Mouse (Mus musculus): ENCODE results near the gene Mrps14. TPM values are rescaled to one million over a fixed set of nuclear protein-coding genes. Genes with fewer than 3 reads are reported as not detected.

Mrps14 gene
- polyA plus RNA-seq, 2 experiments = 34.6 to 211 TPM

DNA sequence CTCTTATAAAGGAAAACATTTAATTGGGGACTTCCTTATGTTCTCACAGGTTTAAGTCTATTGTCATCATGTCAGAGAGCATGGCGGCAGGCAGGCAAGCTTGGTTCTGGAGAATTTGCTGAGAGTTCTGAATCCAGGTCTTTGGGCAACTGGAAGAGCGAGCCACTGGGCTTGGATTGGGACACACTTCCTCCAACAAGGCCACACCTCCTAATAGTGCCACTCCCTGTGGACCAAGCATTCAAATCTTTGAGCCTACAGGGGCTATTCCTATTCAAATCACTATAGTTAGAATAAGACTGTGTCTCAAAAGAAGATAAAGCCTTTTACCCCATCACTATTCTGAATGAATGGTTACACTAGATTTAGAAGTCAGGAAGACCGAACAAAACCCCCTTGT is 22.9 kb downstream of the Mrps14 start:
- Histone ChIP-seq H3K9me3 (ENCODE audit: control insufficient read depth, low read length) (no peaks in the 10 kb centered on the region), H3K36me3 (replicated peaks; ENCODE audit: control insufficient read depth, insufficient read depth, low read depth) (no peaks in the 10 kb centered on the region), H3K27me3 (ENCODE audit: control insufficient read depth, insufficient read depth, low read length) (no peaks in the 10 kb centered on the region), H3K4me3 (ENCODE audit: insufficient read depth in 1 of 2, low read depth in 2 of 2, low read length in 2 of 2) (no peak overlapping the region), H3K27ac (no peak overlapping the region), H3K9ac (replicated peaks) (no peak overlapping the region), H3K4me2 (ENCODE audit: low read depth) (no peak overlapping the region), H3K4me1 (replicated peaks; ENCODE audit: control insufficient read depth in 2 of 2, insufficient read depth in 2 of 2, low read length in 1 of 2) (peaks cover 0 to 2% of the 10 kb centered on the region in 2 experiments; a peak in 2 of 4 replicates)
- no peak for ATAC-seq (ENCODE audit: insufficient read depth)
- no peak for TF ChIP-seq CTCF (IDR thresholded peaks at IDR 0.05; ENCODE audit: low read depth)
- TF ChIP-seq EP300 (IDR thresholded peaks at IDR 0.05; ENCODE audit: low read depth) = no peak
- 75% methylated on average over 3 of the region's 3 CpGs for WGBS (ENCODE audit: insufficient replicate concordance)
- DNase-seq (ENCODE audit: low read depth in 3 of 3, low spot score in 3 of 3) = no peak

DNA sequence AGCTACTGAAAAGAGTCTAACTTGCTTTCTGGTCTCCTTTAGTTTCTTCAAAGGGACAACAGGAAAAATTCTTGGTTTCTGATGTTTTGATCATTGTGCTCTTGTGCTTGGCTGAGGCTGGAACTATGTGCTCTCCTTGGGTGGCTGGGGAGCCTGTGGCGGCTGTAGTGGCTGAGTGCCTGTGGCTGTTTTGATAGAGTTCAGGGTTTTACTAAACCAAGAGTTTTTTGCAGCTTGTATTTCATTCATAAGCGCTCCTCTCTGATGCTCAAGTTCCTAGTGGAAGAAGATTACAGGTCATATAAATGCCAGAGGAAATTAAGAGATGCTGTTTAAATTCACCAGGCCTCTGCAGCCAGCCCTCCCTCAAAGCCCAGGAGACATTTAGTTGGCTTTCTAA is 29.1 kb downstream of the Mrps14 start:
- WGBS (ENCODE audit: insufficient replicate concordance) = 77% methylated on average over 2 of the region's 2 CpGs
- H3K36me3 ChIP-seq (replicated peaks; ENCODE audit: control insufficient read depth, insufficient read depth, low read depth) = no peaks in the 10 kb centered on the region
- ATAC-seq (ENCODE audit: insufficient read depth) = no peak

GRCm38 (mm10) chr1:160227196-160227595 is 32.2 kb downstream of the Mrps14 start:
- Histone ChIP-seq H3K4me1 (replicated peaks; ENCODE audit: control insufficient read depth in 2 of 2, insufficient read depth in 2 of 2, low read length in 1 of 2) (peaks cover 2% of the 10 kb centered on the region in 2 experiments; a peak in 1 of 4 replicates), H3K4me2 (ENCODE audit: low read depth) (no peak overlapping the region), H3K27ac (no peak overlapping the region), H3K9me3 (ENCODE audit: control insufficient read depth, low read length) (no peaks in the 10 kb centered on the region), H3K9ac (replicated peaks) (no peak overlapping the region), H3K4me3 (ENCODE audit: insufficient read depth in 1 of 2, low read depth in 2 of 2, low read length in 2 of 2) (no peak overlapping the region), H3K27me3 (ENCODE audit: control insufficient read depth, insufficient read depth, low read length) (no peaks in the 10 kb centered on the region), H3K36me3 (replicated peaks; ENCODE audit: control insufficient read depth, insufficient read depth, low read depth) (no peaks in the 10 kb centered on the region)
- WGBS (ENCODE audit: insufficient replicate concordance) = 50% methylated on average over 4 of the region's 4 CpGs
- DNase-seq (ENCODE audit: low read depth in 3 of 3, low spot score in 3 of 3) (no peak), ATAC-seq (ENCODE audit: insufficient read depth) (no peak)
- TF ChIP-seq EP300 (IDR thresholded peaks at IDR 0.05; ENCODE audit: low read depth) (no peak), CTCF (IDR thresholded peaks at IDR 0.05; ENCODE audit: low read depth) (no peak)

More for the DNA sequence above, 29.1 kb downstream of the Mrps14 start:
- Histone ChIP-seq H3K4me1 (replicated peaks; ENCODE audit: control insufficient read depth in 2 of 2, insufficient read depth in 2 of 2, low read length in 1 of 2) (peaks cover 2% of the 10 kb centered on the region in 2 experiments; a peak in 1 of 4 replicates), H3K9me3 (ENCODE audit: control insufficient read depth, low read length) (no peaks in the 10 kb centered on the region), H3K4me3 (ENCODE audit: insufficient read depth in 1 of 2, low read depth in 2 of 2, low read length in 2 of 2) (no peak overlapping the region), H3K4me2 (ENCODE audit: low read depth) (no peak overlapping the region), H3K27me3 (ENCODE audit: control insufficient read depth, insufficient read depth, low read length) (no peaks in the 10 kb centered on the region), H3K27ac (no peak overlapping the region), H3K9ac (replicated peaks) (no peak overlapping the region)
- DNase-seq (ENCODE audit: low read depth in 3 of 3, low spot score in 3 of 3) = no peak
- no peak for TF ChIP-seq CTCF (IDR thresholded peaks at IDR 0.05; ENCODE audit: low read depth)
- no peak for TF ChIP-seq EP300 (IDR thresholded peaks at IDR 0.05; ENCODE audit: low read depth)

GRCm38 (mm10) chr1:160227850-160228249 is 32.8 kb downstream of the Mrps14 start:
- Histone ChIP-seq H3K9ac (replicated peaks) (no peak overlapping the region), H3K36me3 (replicated peaks; ENCODE audit: control insufficient read depth, insufficient read depth, low read depth) (no peaks in the 10 kb centered on the region), H3K4me1 (replicated peaks; ENCODE audit: control insufficient read depth in 2 of 2, insufficient read depth in 2 of 2, low read length in 1 of 2) (peaks cover 2% of the 10 kb centered on the region in 2 experiments; a peak in 1 of 4 replicates), H3K27ac (no peak overlapping the region), H3K4me3 (ENCODE audit: insufficient read depth in 1 of 2, low read depth in 2 of 2, low read length in 2 of 2) (no peak overlapping the region), H3K4me2 (ENCODE audit: low read depth) (no peak overlapping the region), H3K27me3 (ENCODE audit: control insufficient read depth, insufficient read depth, low read length) (no peaks in the 10 kb centered on the region), H3K9me3 (ENCODE audit: control insufficient read depth, low read length) (no peaks in the 10 kb centered on the region)
- no peak for ATAC-seq (ENCODE audit: insufficient read depth)
- TF ChIP-seq CTCF (IDR thresholded peaks at IDR 0.05; ENCODE audit: low read depth) (no peak), EP300 (IDR thresholded peaks at IDR 0.05; ENCODE audit: low read depth) (no peak)
- no peak for DNase-seq (ENCODE audit: low read depth in 3 of 3, low spot score in 3 of 3)

- Histone ChIP-seq H3K4me3 (ENCODE audit: insufficient read depth in 1 of 2, low read depth in 2 of 2, low read length in 2 of 2) (no peak overlapping the region), H3K27me3 (ENCODE audit: control insufficient read depth, insufficient read depth, low read length) (no peaks in the 10 kb centered on the region), H3K9ac (replicated peaks) (no peak overlapping the region), H3K27ac (no peak overlapping the region), H3K9me3 (ENCODE audit: control insufficient read depth, low read length) (no peaks in the 10 kb centered on the region), H3K4me2 (ENCODE audit: low read depth) (no peak overlapping the region), H3K4me1 (replicated peaks; ENCODE audit: control insufficient read depth in 2 of 2, insufficient read depth in 2 of 2, low read length in 1 of 2) (peaks cover 2% of the 10 kb centered on the region in 2 experiments; a peak in 2 of 4 replicates), H3K36me3 (replicated peaks; ENCODE audit: control insufficient read depth, insufficient read depth, low read depth) (no peaks in the 10 kb centered on the region)
- ATAC-seq (ENCODE audit: insufficient read depth) = no peak
- peak in 1 of 3 experiments; percentile 26 for DNase-seq (ENCODE audit: low read depth in 3 of 3, low spot score in 3 of 3)
- WGBS (ENCODE audit: insufficient replicate concordance) = 58% methylated on average over 4 of the region's 4 CpGs
- no peak for TF ChIP-seq EP300 (IDR thresholded peaks at IDR 0.05; ENCODE audit: low read depth)
- TF ChIP-seq CTCF (IDR thresholded peaks at IDR 0.05; ENCODE audit: low read depth) = peak; percentile 33; the same call in 1 of the 2 replicates
Measured at GRCm38 (mm10) chr1:160231013-160231412, 36.0 kb downstream of the Mrps14 start.
